In the genomic region with DNA sequence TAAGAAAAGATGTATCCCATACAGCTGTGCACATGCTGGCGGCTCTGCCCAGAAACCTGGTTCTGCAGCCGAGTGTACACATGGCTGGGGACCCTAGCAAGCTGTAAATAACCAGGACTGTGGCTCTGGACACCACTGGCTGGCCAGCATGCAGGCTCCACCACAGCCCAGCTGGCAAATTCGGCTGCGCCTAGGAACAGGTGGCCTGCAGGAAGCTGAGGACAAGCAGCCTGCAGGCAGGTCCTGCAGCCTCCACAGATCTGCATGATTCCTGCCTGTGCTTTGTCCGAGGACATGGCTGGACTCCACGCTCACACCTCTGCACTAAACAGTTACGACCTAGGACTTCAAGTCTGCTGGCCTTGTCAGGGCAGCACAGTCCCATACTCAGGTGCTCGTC, we compare ENCODE assay signal across 19 mouse cellular contexts.
DNase-seq lines count a peak whose midpoint lies in the region; ATAC-seq lines count a peak whose summit lies in the region.
"Had no signal": no experiment of that assay in that cellular context is flagged by ENCODE, and none has a peak within 500 bp of the region (broad histone marks: within the 10 kb centered on the region; RNA-seq: fewer than 3 reads in every experiment).

No protein-coding gene starts in this region.

- H3K36me3 ChIP-seq in hindbrain, embryonic 11.5 days (ENCODE audit: control insufficient read depth, insufficient read depth, low read length): no peaks in the 10 kb centered on the region
- H3K36me3 ChIP-seq in hindbrain, embryonic 13.5 days: no peaks in the 10 kb centered on the region
- no peaks in the 10 kb centered on the region for H3K36me3 ChIP-seq in limb, embryonic 13.5 days
- no peaks in the 10 kb centered on the region for H3K36me3 ChIP-seq in intestine, embryonic 16.5 days (ENCODE audit: control insufficient read depth, insufficient read depth, low read length)

- H3K4me3 ChIP-seq in hindbrain, embryonic 11.5 days (ENCODE audit: low read depth, low read length): no peak overlapping the region
- no peak overlapping the region for H3K4me3 ChIP-seq in hindbrain, embryonic 13.5 days
- H3K4me3 ChIP-seq in limb, embryonic 13.5 days: peak overlapping the region; percentile 43
- H3K4me3 ChIP-seq in intestine, embryonic 16.5 days (ENCODE audit: low read length): no peak overlapping the region
- H3K4me3 ChIP-seq: left cerebral cortex, adult 2 months had no signal

- no peak overlapping the region for H3K4me2 ChIP-seq in hindbrain, embryonic 11.5 days (replicated peaks; ENCODE audit: low read depth, low read length)
- H3K4me2 ChIP-seq in hindbrain, embryonic 13.5 days: no peak overlapping the region
- H3K4me2 ChIP-seq in limb, embryonic 13.5 days (replicated peaks): peak overlapping the region; percentile 67
- H3K4me2 ChIP-seq in intestine, embryonic 16.5 days (ENCODE audit: low read depth, low read length): no peak overlapping the region
- H3K4me2 ChIP-seq: lung, embryonic 14.5 days had no signal

- H3K27ac ChIP-seq in hindbrain, embryonic 11.5 days (ENCODE audit: low read depth, low read length): no peak overlapping the region
- H3K27ac ChIP-seq in hindbrain, embryonic 13.5 days: no peak overlapping the region
- H3K27ac ChIP-seq in limb, embryonic 13.5 days: peak overlapping the region; percentile 98
- H3K27ac ChIP-seq in intestine, embryonic 16.5 days (ENCODE audit: low read length): no peak overlapping the region
- H3K27ac ChIP-seq: left cerebral cortex, adult 2 months; liver, embryonic 14.5 days had no signal

- no peaks in the 10 kb centered on the region for H3K9me3 ChIP-seq in hindbrain, embryonic 11.5 days (ENCODE audit: control insufficient read depth, low read length)
- H3K9me3 ChIP-seq in hindbrain, embryonic 13.5 days: no peaks in the 10 kb centered on the region
- H3K9me3 ChIP-seq in limb, embryonic 13.5 days: no peaks in the 10 kb centered on the region
- H3K9me3 ChIP-seq in intestine, embryonic 16.5 days (ENCODE audit: control insufficient read depth, low read length): no peaks in the 10 kb centered on the region

- H3K27me3 ChIP-seq in hindbrain, embryonic 11.5 days (ENCODE audit: control insufficient read depth, insufficient read depth, low read length): no peaks in the 10 kb centered on the region
- H3K27me3 ChIP-seq in hindbrain, embryonic 13.5 days: peaks cover 28% of the 10 kb centered on the region
- peaks cover 18% of the 10 kb centered on the region; the same call in 1 of the 2 replicates for H3K27me3 ChIP-seq in limb, embryonic 13.5 days
- peaks cover 4% of the 10 kb centered on the region for H3K27me3 ChIP-seq in intestine, embryonic 16.5 days (replicated peaks; ENCODE audit: control insufficient read depth, insufficient read depth, low read length)

- peaks cover 16% of the 10 kb centered on the region for H3K4me1 ChIP-seq in hindbrain, embryonic 11.5 days (replicated peaks; ENCODE audit: control insufficient read depth, insufficient read depth, low read length)
- H3K4me1 ChIP-seq in hindbrain, embryonic 13.5 days (replicated peaks): peaks cover 68% of the 10 kb centered on the region
- peaks cover 80% of the 10 kb centered on the region for H3K4me1 ChIP-seq in limb, embryonic 13.5 days
- no peaks in the 10 kb centered on the region; the same call in 1 of the 2 replicates for H3K4me1 ChIP-seq in intestine, embryonic 16.5 days (ENCODE audit: control insufficient read depth, insufficient read depth, low read length)

- peak; percentile 47 for DNase-seq in embryo, embryonic 11 days
- no peak for DNase-seq in embryo, embryonic 10.5 days (ENCODE audit: low spot score)
- DNase-seq in hindbrain, embryonic 11.5 days (ENCODE audit: low spot score): peak; percentile 31
- DNase-seq in MN1 (ENCODE audit: low spot score): peak; percentile 42
- DNase-seq: adrenal gland, postnatal 36 days; cerebellum, adult 9-10 months; gastrocnemius, postnatal 36 days; kidney, adult 18-20 months; lung, embryonic 14.5 days; retina, postnatal 1 day; right cerebral cortex, postnatal 25 days; spleen, adult 18-20 months had no signal

- ATAC-seq in hindbrain, embryonic 11.5 days (ENCODE audit: low FRiP score): no peak
- no peak for ATAC-seq in hindbrain, embryonic 13.5 days (ENCODE audit: low FRiP score)
- ATAC-seq in limb, embryonic 13.5 days (ENCODE audit: low FRiP score, low read depth): no peak
- no peak for ATAC-seq in intestine, embryonic 16.5 days
- ATAC-seq in inflammation-experienced regulatory T-cells, adult 6 months: no peak
- ATAC-seq: forebrain, embryonic 14.5 days had no signal

- H3K9ac ChIP-seq in hindbrain, embryonic 11.5 days (ENCODE audit: low read depth, low read length): no peak overlapping the region
- H3K9ac ChIP-seq in hindbrain, embryonic 13.5 days: no peak overlapping the region
- H3K9ac ChIP-seq in limb, embryonic 13.5 days: peak overlapping the region; percentile 67
- no peak overlapping the region for H3K9ac ChIP-seq in intestine, embryonic 16.5 days (ENCODE audit: low read depth, low read length)
- H3K9ac ChIP-seq: liver, embryonic 14.5 days; lung, embryonic 14.5 days had no signal

- 63% methylated on average over 8 of the region's 8 CpGs for WGBS in hindbrain, embryonic 11.5 days
- WGBS in hindbrain, embryonic 13.5 days: 53% methylated on average over 8 of the region's 8 CpGs
- 16% methylated on average over 8 of the region's 8 CpGs for WGBS in limb, embryonic 13.5 days
- WGBS in intestine, embryonic 16.5 days: 48% methylated on average over 8 of the region's 8 CpGs
